Mouse (Mus musculus): ENCODE measurements around the gene 1700001P01Rik.

GRCm38 (mm10) chr11:97782564-97782895, 6.8 kb upstream of the 1700001P01Rik start:
- no peak for TF ChIP-seq CTCF (conservative IDR thresholded peaks at IDR 0.05; ENCODE audit: insufficient read depth, insufficient read length, low read depth, low read length)
- TF ChIP-seq POLR2A (IDR thresholded peaks at IDR 0.05; ENCODE audit: low read depth, low read length): no peak

Data from kidney, adult 2 months (tissue).